Mouse (Mus musculus) small intestine, adult 2 months (tissue): ENCODE data around the gene Agbl2. TPM values are rescaled to one million over a fixed set of nuclear protein-coding genes. Genes with fewer than 3 reads are reported as not detected.
"Not testable (repeated sequence)": the region's sequence is repeated elsewhere in the genome, so short reads cannot be mapped to it uniquely, and the experiment has no call there.

ENCODE experiments used
- H3K27ac ChIP-seq: fragments of 200-500 bp; 2 replicates; pipeline ENCODE4 v1.5.1; 2012; ENCODE audit warnings: low read depth, low read length, control low read depth, inconsistent platforms; ENCODE audit not compliant: insufficient read depth
- H3K27me3 ChIP-seq: fragments of 200-500 bp; 2 replicates; pipeline ENCODE4 v1.6.1; 2012; ENCODE audit warnings: mild to moderate bottlenecking, moderate library complexity, low read length, inconsistent platforms; ENCODE audit not compliant: control insufficient read depth, insufficient read depth
- H3K36me3 ChIP-seq: fragments of 200-500 bp; 2 replicates; pipeline ENCODE4 v1.6.1; 2012; ENCODE audit warnings: mild to moderate bottlenecking, low read length, control low read depth, inconsistent platforms; ENCODE audit not compliant: control insufficient read depth, insufficient read depth
- H3K4me1 ChIP-seq: fragments of 200-500 bp; 2 replicates; pipeline ENCODE4 v1.6.1; 2012; ENCODE audit warnings: low read length, inconsistent platforms, mixed read lengths; ENCODE audit not compliant: control insufficient read depth, insufficient read depth, insufficient read length
- H3K4me3 ChIP-seq: fragments of 200-500 bp; 2 replicates; pipeline ENCODE4 v1.5.1; 2012; ENCODE audit warnings: low read depth, mild to moderate bottlenecking, control low read depth, inconsistent platforms, low read length, moderate library complexity
- CTCF ChIP-seq: fragments of 200-500 bp; IDR thresholded peaks from 2 replicates; pipeline ENCODE4 v1.5.1; 2012; ENCODE audit warnings: low read depth, mild to moderate bottlenecking, control low read depth, inconsistent platforms, low read length, moderate library complexity, mixed read lengths; ENCODE audit not compliant: insufficient replicate concordance, insufficient read length; ENCODE audit errors: extremely low read depth
- POLR2A ChIP-seq: fragments of 200-500 bp; IDR thresholded peaks from 2 replicates; pipeline ENCODE4 v1.6.1; 2012; ENCODE audit warnings: low read depth, mild to moderate bottlenecking, control low read depth, inconsistent platforms, low read length, moderate library complexity
- WGBS: fragments of 180-500 bp; shearing (Covaris S2); methylation state at CpG from one replicate; pipeline ENCODE4 v1.1.7; 2018; 5-methylcytosine and 5-hydroxymethylcytosine counted together
- polyA plus RNA-seq: library from polyadenylated mRNA; depleted of rRNA; stranded (reverse); fragments of >200 nt; gene quantifications from 2 replicates; pipeline ENCODE4 v1.2.3, GENCODE M21; 2012

The Agbl2 gene
- polyA plus RNA-seq, 1 experiment, result 0.22 TPM

GRCm38 (mm10) chr2:90816144-90816543 is 33.6 kb downstream of the Agbl2 start:
- 44% methylated on average over 4 of the region's 4 CpGs for WGBS
- Histone ChIP-seq H3K4me3 (no peak overlapping the region), H3K27ac (no peak overlapping the region), H3K27me3 (no peaks in the 10 kb centered on the region), H3K36me3 (no peaks in the 10 kb centered on the region), H3K4me1 (no peaks in the 10 kb centered on the region; the same call in 1 of the 2 replicates)
- TF ChIP-seq CTCF (no peak), POLR2A (no peak)

- 95% methylated on average over 3 of the region's 3 CpGs for WGBS
- Histone ChIP-seq H3K4me1 (no peaks in the 10 kb centered on the region; the same call in 1 of the 2 replicates), H3K36me3 (no peaks in the 10 kb centered on the region), H3K27me3 (no peaks in the 10 kb centered on the region), H3K4me3 (no peak overlapping the region), H3K27ac (no peak overlapping the region)
- TF ChIP-seq CTCF (no peak), POLR2A (no peak)
Observed at GRCm38 (mm10) chr2:90818710-90819109, 36.2 kb downstream of the Agbl2 start.

- TF ChIP-seq CTCF (no peak), POLR2A (no peak)
- H3K4me1 ChIP-seq, result no peaks in the 10 kb centered on the region; the same call in 1 of the 2 replicates
- H3K4me3 ChIP-seq, result no peak overlapping the region
- WGBS, result 91% methylated on average over 3 of the region's 3 CpGs
- no peaks in the 10 kb centered on the region for H3K36me3 ChIP-seq
- no peak overlapping the region for H3K27ac ChIP-seq
- H3K27me3 ChIP-seq, result no peaks in the 10 kb centered on the region
Observed at GRCm38 (mm10) chr2:90820894-90821293, 38.4 kb downstream of the Agbl2 start.

DNA sequence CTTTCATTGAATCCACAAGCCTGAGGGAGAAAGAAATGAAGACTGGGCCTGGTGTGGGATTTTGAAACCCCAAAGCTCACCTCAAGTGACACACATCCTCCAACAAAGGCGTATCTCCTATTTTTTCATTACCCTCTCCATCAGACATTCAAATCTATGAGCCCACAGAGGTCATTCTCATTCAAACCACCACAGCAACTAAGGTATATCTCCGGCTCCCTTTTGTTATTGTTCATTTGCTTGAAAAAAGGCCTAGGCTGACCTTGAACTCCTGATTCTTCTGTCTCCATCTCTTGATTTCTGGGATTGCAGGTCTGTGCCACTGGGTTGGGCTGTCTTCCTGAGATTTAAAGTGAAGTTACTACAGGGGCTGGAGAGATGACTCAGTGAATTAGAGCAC is 40.5 kb downstream of the Agbl2 start:
- WGBS, result 97% methylated on average over 2 of the region's 2 CpGs

GRCm38 (mm10) chr2:90823781-90824180 is 41.3 kb downstream of the Agbl2 start:
- Histone ChIP-seq H3K4me3 (no peak overlapping the region), H3K36me3 (no peaks in the 10 kb centered on the region), H3K4me1 (peaks cover under 1% of the 10 kb centered on the region; the same call in 1 of the 2 replicates), H3K27me3 (no peaks in the 10 kb centered on the region), H3K27ac (no peak overlapping the region)
- TF ChIP-seq CTCF (no peak), POLR2A (no peak)
- 91% methylated on average over 6 of the region's 6 CpGs for WGBS

More for the DNA sequence above, 40.5 kb downstream of the Agbl2 start:
- TF ChIP-seq POLR2A (no peak), CTCF (no peak)
- no peak overlapping the region for H3K4me3 ChIP-seq
- no peaks in the 10 kb centered on the region for H3K27me3 ChIP-seq
- no peaks in the 10 kb centered on the region for H3K4me1 ChIP-seq
- H3K27ac ChIP-seq, result no peak overlapping the region
- no peaks in the 10 kb centered on the region for H3K36me3 ChIP-seq

DNA sequence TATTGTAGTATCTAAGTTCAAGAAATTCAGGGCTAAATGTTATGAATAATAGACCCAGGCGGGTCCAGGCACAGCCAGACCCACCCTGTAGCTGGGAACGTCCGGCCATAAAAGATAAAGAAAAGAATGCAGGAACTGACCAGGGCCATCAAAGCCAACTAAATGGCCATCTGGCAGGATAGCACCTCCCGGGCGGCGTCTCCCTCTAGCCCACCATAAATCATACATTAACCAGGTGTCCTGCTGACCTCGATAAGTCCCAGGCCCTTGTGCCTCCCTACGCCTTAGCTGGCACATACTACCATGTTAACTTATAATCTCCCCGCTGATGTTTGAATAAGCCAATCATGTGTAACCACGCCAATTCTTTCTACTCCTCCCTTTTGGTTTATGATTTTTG is 42.0 kb downstream of the Agbl2 start:
- not testable (repeated sequence) for H3K27me3 ChIP-seq, H3K27ac ChIP-seq, H3K36me3 ChIP-seq, H3K4me3 ChIP-seq, H3K4me1 ChIP-seq
- WGBS, result 51% methylated on average over 10 of the region's 10 CpGs

- WGBS, result 89% methylated on average over 11 of the region's 11 CpGs
- H3K27me3 ChIP-seq, result no peaks in the 10 kb centered on the region
- H3K27ac ChIP-seq, result no peak overlapping the region
- TF ChIP-seq CTCF (no peak), POLR2A (no peak)
- H3K4me1 ChIP-seq, result peaks cover 3% of the 10 kb centered on the region; the same call in 1 of the 2 replicates
- H3K36me3 ChIP-seq, result no peaks in the 10 kb centered on the region
- H3K4me3 ChIP-seq, result no peak overlapping the region
Observed at GRCm38 (mm10) chr2:90825515-90826172, 43.1 kb downstream of the Agbl2 start.
